Mouse (Mus musculus) testis, adult 2 months (tissue): Measurements from ENCODE around the gene Mat2a.

Experiments used
- CTCF ChIP-seq: fragments of 200-500 bp; IDR thresholded peaks from 2 replicates; pipeline ENCODE4 v1.5.1; 2012; ENCODE audit warnings: low read depth, mild to moderate bottlenecking, inconsistent platforms, low read length, moderate library complexity; ENCODE audit not compliant: control insufficient read depth, insufficient read depth, insufficient replicate concordance
- POLR2A ChIP-seq: fragments of 200-500 bp; IDR thresholded peaks from 2 replicates; pipeline ENCODE4 v1.6.1; 2012; ENCODE audit warnings: low read depth, mild to moderate bottlenecking, inconsistent platforms, low read length, moderate library complexity; ENCODE audit not compliant: control insufficient read depth

DNA sequence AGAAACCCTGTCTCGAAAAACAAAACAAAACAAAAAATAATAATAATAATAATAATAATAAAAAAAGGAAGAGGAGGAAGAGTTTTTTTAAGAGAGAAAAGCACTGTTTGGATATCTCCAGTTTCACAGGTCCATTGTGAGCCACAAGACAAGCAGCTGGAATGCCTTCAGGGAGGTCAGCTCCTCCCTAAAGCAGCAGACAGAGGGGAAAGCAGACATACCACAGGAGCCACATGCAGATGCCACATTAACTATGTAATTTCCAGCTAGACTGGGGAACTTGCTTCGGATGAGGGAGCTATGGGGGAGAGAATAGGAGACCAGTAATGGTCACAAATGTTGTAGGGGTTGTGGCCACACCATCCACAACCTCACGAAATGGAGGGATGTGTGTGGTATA lies 47.9 kb upstream of the Mat2a start:
- TF ChIP-seq CTCF (no peak), POLR2A (no peak)
